Mouse (Mus musculus): ENCODE measurements around the gene Pfas. TPM values are rescaled to one million over a fixed set of nuclear protein-coding genes. Genes with fewer than 3 reads are reported as not detected.
A peak's percentile ranks its signal among the peaks of the same experiment; 100 is the strongest.
"Not testable (repeated sequence)": the region's sequence is repeated elsewhere in the genome, so short reads cannot be mapped to it uniquely, and the experiment has no call there.

Gene Pfas
- polyA plus RNA-seq, 1 experiment from 2014 or later = 70.5 TPM

DNA sequence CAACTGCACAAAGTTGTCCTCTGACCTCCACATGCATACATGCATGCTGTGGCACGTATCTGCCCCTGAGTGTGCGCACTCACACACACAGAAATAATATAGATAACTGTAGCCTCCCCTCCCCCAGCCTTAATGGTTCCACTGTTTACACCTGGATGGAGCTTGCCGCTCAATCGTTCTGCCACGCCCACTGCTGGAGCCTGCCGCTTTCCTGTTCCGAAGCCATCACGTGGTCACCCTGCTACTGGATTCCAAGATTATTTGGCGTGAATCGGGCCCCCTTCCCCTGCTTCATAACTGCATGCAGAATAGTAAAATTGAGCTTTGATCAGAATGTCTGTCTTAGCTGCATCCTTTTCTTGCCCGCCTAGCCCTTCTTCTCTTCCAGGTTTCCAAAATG is 46.1 kb downstream of the Pfas start:
- Histone ChIP-seq H3K27me3 (ENCODE audit: poor library complexity, severe bottlenecking) (peaks cover 15% of the 10 kb centered on the region), H3K4me1 (peaks cover 12% of the 10 kb centered on the region)
- not testable (repeated sequence) for H3K4me3 ChIP-seq; H3K36me3 ChIP-seq (replicated peaks); H3K27ac ChIP-seq; H3K9me3 ChIP-seq; DNase-seq (ENCODE audit: extremely low spot score, low spot score)
- WGBS = 24% methylated on average over 11 of the region's 11 CpGs

- WGBS = 86% methylated on average over 3 of the region's 3 CpGs
Observed at GRCm38 (mm10) chr11:68961596-68961995, 46.7 kb downstream of the Pfas start.

DNA sequence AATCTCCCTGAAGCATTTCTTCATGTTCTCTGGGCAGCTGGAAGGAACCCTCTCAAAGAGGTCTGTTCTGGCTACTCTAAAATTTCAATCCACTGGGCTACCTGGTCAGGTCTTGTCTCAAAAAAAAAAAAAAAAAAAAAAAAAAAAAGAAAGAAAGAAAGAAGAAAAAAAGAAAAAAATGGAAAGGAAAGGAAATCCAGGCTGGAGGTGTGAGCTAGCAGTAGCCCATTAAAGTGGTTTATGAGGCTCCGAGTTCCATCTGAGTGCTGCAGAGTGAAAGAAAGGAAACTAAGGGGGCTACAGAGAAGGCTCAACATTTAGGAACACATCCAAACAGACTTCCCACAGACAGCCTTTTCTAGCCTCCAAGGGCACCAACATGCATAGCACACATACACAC is 50.3 kb downstream of the Pfas start:
- H3K4me3 ChIP-seq = no peak overlapping the region
- H3K36me3 ChIP-seq (replicated peaks) = no peaks in the 10 kb centered on the region
- H3K9me3 ChIP-seq = no peaks in the 10 kb centered on the region
- peaks cover 49% of the 10 kb centered on the region for H3K27me3 ChIP-seq (ENCODE audit: poor library complexity, severe bottlenecking)
- peaks cover 45% of the 10 kb centered on the region for H3K4me1 ChIP-seq
- WGBS = 89% methylated on average over 1 of the region's 1 CpGs
- no peak overlapping the region for H3K27ac ChIP-seq
- no peak for DNase-seq (ENCODE audit: extremely low spot score, low spot score)

More at GRCm38 (mm10) chr11:68961596-68961995, 46.7 kb downstream of the Pfas start:
- peaks cover 12% of the 10 kb centered on the region for H3K4me1 ChIP-seq
- no peaks in the 10 kb centered on the region for H3K9me3 ChIP-seq
- no peak overlapping the region for H3K27ac ChIP-seq
- H3K27me3 ChIP-seq (ENCODE audit: poor library complexity, severe bottlenecking) = peaks cover 15% of the 10 kb centered on the region
- no peaks in the 10 kb centered on the region for H3K36me3 ChIP-seq (replicated peaks)
- no peak overlapping the region for H3K4me3 ChIP-seq
- no peak for DNase-seq (ENCODE audit: extremely low spot score, low spot score)

DNA sequence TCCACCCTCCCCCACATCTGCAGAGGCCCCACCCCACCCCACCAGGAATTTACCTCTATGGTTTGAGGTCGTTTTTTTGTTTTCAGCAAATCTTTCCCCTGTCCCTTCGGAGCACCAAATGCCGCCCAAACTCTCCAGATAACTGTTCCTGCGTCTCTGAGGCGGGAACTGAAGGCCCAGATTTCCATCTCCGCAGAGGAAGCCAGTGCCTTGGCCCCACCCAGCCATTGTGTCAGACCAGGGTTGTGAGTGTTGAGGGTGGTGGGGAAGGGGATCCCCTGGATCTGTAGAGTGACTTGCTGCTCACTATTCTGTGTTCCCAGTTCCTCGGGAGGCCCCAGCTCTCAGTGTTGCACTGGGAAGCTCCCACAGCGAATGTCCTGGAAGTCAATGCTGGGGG is 51.0 kb downstream of the Pfas start, which contains the start of gene Arhgef15:
Gene Arhgef15, minus strand, starts transcription at position 173 of the 400 bp plus-strand sequence.
- no peaks in the 10 kb centered on the region for H3K9me3 ChIP-seq

DNA sequence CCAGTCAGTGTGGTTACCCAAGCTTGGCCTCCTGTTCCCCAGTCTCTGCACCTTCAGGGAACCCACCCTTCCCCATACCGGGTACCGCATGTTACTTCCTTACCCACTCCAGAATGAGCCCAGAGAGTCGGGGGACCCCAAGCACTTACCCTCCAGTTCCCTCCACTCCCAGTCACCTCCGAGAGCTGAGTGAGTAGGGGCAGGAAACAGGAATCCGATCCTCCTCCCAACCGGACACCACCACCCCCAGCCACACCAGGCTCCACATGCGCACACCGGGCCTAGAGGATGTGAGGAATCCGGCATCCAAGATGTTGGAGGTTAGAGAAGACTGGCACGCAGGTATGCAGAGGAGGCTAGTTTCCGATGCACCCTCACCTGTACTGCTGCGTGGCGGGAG is 51.6 kb downstream of the Pfas start:
- 30% methylated on average over 13 of the region's 13 CpGs for WGBS
- peak overlapping the region; percentile 23 for H3K4me3 ChIP-seq
- peaks cover 61% of the 10 kb centered on the region for H3K27me3 ChIP-seq (ENCODE audit: poor library complexity, severe bottlenecking)
- H3K4me1 ChIP-seq = peaks cover 39% of the 10 kb centered on the region
- no peaks in the 10 kb centered on the region for H3K36me3 ChIP-seq (replicated peaks)
- DNase-seq (ENCODE audit: extremely low spot score, low spot score) = no peak
- no peaks in the 10 kb centered on the region for H3K9me3 ChIP-seq
- H3K27ac ChIP-seq = peak overlapping the region; percentile 40

More for the DNA sequence above, 51.0 kb downstream of the Pfas start, which contains the start of gene Arhgef15:
- Histone ChIP-seq H3K4me1 (peaks cover 43% of the 10 kb centered on the region), H3K27ac (peak within 1 kb of the TSS; percentile 40), H3K4me3 (peak within 1 kb of the TSS; percentile 23), H3K36me3 (replicated peaks) (no peaks in the 10 kb centered on the region), H3K27me3 (ENCODE audit: poor library complexity, severe bottlenecking) (peaks cover 55% of the 10 kb centered on the region)
- WGBS = 36% methylated on average over 8 of the region's 8 CpGs
- DNase-seq (ENCODE audit: extremely low spot score, low spot score) = no peak

DNA sequence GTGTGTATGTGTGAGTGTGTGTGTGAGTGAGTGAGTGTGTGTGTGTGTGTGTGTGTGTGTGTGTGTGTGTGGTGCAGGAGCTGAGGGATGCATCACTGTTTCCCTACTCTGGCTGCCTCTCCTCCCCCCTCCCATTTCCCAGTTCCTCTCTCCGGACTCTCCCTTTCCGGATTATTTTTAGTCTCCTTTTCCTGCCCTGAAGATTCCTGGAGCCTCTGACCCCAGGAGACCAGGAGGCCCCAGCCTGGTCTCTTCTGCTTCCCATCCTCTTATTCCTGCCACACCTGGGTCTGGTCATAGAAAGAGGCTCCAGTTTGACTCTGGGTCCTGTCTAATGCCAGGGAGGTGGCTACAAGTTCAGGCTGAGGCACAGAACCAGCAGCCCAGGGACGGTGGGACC is 52.2 kb downstream of the Pfas start:
- H3K4me3 ChIP-seq = peak overlapping the region; percentile 57
- WGBS = 43% methylated on average over 3 of the region's 3 CpGs
- H3K27me3 ChIP-seq (ENCODE audit: poor library complexity, severe bottlenecking) = peaks cover 67% of the 10 kb centered on the region

GRCm38 (mm10) chr11:68955473-68955872 is 52.8 kb downstream of the Pfas start:
- peak overlapping the region; percentile 40; the same call in 1 of the 2 replicates for H3K27ac ChIP-seq
- no peaks in the 10 kb centered on the region for H3K36me3 ChIP-seq (replicated peaks)
- peaks cover 39% of the 10 kb centered on the region for H3K4me1 ChIP-seq
- no peaks in the 10 kb centered on the region for H3K9me3 ChIP-seq
- peak overlapping the region; percentile 57 for H3K4me3 ChIP-seq
- no peak for DNase-seq (ENCODE audit: extremely low spot score, low spot score)
- H3K27me3 ChIP-seq (ENCODE audit: poor library complexity, severe bottlenecking) = peaks cover 70% of the 10 kb centered on the region
- WGBS = 72% methylated on average over 5 of the region's 5 CpGs

More for the DNA sequence above, 52.2 kb downstream of the Pfas start:
- Histone ChIP-seq H3K36me3 (replicated peaks) (no peaks in the 10 kb centered on the region), H3K27ac (0 out of 2 replicates have a peak overlapping the region, but pooled peaks have one; percentile 40), H3K4me1 (peaks cover 39% of the 10 kb centered on the region), H3K9me3 (no peaks in the 10 kb centered on the region)
- no peak for DNase-seq (ENCODE audit: extremely low spot score, low spot score)

- DNase-seq (ENCODE audit: extremely low spot score, low spot score) = no peak
- Histone ChIP-seq H3K27me3 (ENCODE audit: poor library complexity, severe bottlenecking) (peaks cover 74% of the 10 kb centered on the region), H3K27ac (peak overlapping the region; percentile 77), H3K36me3 (replicated peaks) (no peaks in the 10 kb centered on the region), H3K9me3 (no peaks in the 10 kb centered on the region), H3K4me1 (peaks cover 39% of the 10 kb centered on the region), H3K4me3 (peak overlapping the region; percentile 57)
- WGBS = 2% methylated on average over 17 of the region's 17 CpGs
Observed at GRCm38 (mm10) chr11:68954408-68954807, 53.9 kb downstream of the Pfas start.

DNA sequence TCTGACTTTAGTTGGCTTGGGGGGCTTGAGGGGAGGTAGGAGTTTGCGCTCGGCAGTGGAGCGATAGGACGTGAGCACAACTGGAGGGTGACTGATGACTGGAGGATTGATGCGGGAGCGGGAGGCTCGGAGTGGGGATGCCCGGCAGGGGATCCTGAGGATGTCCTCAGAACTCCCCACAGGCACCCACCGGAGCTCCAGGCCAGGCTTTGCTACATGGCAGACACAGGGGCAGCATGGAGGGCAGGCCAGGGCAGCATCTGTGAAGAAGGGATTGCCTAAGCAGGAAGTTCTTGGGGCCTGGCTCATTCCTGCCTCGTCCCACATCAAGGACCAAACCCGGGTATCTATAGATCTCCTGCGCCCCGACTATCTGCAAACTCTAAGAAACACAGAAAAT is 54.4 kb downstream of the Pfas start:
- peaks cover 78% of the 10 kb centered on the region for H3K27me3 ChIP-seq (ENCODE audit: poor library complexity, severe bottlenecking)
- H3K9me3 ChIP-seq = no peaks in the 10 kb centered on the region
- no peaks in the 10 kb centered on the region for H3K36me3 ChIP-seq (replicated peaks)
- peak overlapping the region; percentile 77; the same call in 1 of the 2 replicates for H3K27ac ChIP-seq
- 4% methylated on average over 13 of the region's 13 CpGs for WGBS
- DNase-seq (ENCODE audit: extremely low spot score, low spot score) = no peak
- H3K4me3 ChIP-seq = peak overlapping the region; percentile 57
- peaks cover 39% of the 10 kb centered on the region for H3K4me1 ChIP-seq

DNA sequence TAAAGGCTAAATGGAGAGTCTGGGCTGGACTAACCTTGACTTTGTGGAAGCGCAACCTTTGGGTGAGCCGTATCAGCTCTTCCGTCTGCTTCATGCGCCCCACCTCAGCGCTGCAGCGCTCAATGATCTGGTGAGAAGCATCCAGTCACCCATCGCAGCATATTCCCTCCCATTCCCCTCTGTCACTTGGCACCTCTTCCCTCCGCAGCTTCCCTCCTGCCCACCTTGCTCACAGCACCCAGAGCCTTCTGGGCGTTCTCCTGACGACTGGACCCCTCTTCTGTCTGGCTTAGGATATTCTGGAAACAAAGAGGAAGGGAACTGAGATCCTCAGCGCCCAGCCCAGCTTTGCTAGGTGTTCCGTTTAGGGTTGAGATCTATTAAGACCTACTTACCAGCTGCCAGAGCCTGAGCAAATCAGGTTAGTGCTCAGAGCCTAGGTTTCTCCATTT is 60.7 kb downstream of the Pfas start:
- H3K27ac ChIP-seq = no peak overlapping the region
- DNase-seq (ENCODE audit: extremely low spot score, low spot score) = peak; percentile 23
- H3K4me1 ChIP-seq = peaks cover 12% of the 10 kb centered on the region
- H3K9me3 ChIP-seq = no peaks in the 10 kb centered on the region
- H3K36me3 ChIP-seq (replicated peaks) = no peaks in the 10 kb centered on the region; the same call in 1 of the 2 replicates
- peaks cover 56% of the 10 kb centered on the region for H3K27me3 ChIP-seq (ENCODE audit: poor library complexity, severe bottlenecking)
- WGBS = 7% methylated on average over 12 of the region's 12 CpGs
- peak overlapping the region; percentile 29 for H3K4me3 ChIP-seq

DNA sequence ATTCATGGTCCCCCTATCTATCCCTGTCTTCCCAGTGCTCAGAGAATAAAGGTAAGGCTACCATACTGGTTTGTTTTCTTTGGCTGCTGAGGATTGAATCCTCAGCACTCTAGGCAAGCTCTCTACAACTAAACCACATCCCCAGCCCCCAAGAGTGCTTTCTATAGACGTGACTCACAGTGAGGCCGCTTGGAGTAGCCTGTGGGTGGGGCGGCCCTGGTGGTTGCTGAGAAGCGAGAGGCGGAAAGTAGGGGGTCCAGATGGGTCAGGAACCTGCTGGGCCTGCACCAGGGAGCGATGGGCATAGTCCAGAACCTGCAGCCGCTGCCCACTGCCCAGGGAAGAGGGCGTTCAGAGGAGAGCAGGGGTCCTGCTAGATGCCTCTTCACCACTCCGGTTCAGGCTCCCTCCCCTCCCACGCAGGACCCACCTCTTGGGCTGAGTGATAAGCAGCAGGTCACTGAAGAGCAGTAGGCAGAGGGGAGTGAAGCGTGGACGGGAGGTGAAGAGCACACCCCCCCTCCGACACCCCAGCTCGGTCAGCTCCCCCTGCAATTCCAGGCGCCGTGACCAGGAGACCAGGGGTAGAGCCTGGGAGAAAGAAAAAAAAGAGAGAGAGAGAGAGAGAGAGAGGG is 61.3 kb downstream of the Pfas start:
- H3K9me3 ChIP-seq = no peaks in the 10 kb centered on the region
- peaks cover 12% of the 10 kb centered on the region for H3K4me1 ChIP-seq
- no peak overlapping the region for H3K27ac ChIP-seq
- peaks cover 49% of the 10 kb centered on the region for H3K27me3 ChIP-seq (ENCODE audit: poor library complexity, severe bottlenecking)
- WGBS = 15% methylated on average over 14 of the region's 16 CpGs
- DNase-seq (ENCODE audit: extremely low spot score, low spot score) = no peak
- no peaks in the 10 kb centered on the region; the same call in 1 of the 2 replicates for H3K36me3 ChIP-seq (replicated peaks)
- H3K4me3 ChIP-seq = peak overlapping the region; percentile 29

DNA sequence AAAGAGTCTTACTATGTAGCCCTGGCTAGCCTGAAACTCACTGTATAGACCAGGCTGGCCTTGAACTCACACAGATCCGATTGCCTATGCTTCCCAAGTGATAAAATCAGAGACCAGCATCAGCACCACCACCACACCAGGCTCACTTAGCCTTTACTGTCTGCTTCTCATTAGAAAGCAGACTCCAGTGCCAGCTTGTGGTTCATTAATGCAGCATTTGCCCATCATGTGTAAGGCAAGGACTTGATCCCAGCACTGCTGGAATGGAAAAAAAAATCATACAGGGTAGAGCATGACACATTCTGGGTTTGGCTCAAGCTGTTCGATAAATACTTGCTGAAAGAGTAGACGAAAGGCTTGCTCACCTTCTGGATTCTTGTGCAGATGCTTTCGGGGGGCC is 62.3 kb downstream of the Pfas start:
- Histone ChIP-seq H3K27ac (no peak overlapping the region), H3K36me3 (replicated peaks) (no peaks in the 10 kb centered on the region; the same call in 1 of the 2 replicates), H3K4me3 (no peak overlapping the region), H3K9me3 (no peaks in the 10 kb centered on the region), H3K27me3 (ENCODE audit: poor library complexity, severe bottlenecking) (peaks cover 40% of the 10 kb centered on the region), H3K4me1 (peaks cover 12% of the 10 kb centered on the region)
- WGBS = 95% methylated on average over 4 of the region's 4 CpGs
- no peak for DNase-seq (ENCODE audit: extremely low spot score, low spot score)

- Histone ChIP-seq H3K4me3 (no peak overlapping the region), H3K4me1 (peaks cover 16% of the 10 kb centered on the region), H3K27me3 (ENCODE audit: poor library complexity, severe bottlenecking) (peaks cover 38% of the 10 kb centered on the region), H3K9me3 (no peaks in the 10 kb centered on the region), H3K36me3 (replicated peaks) (no peaks in the 10 kb centered on the region; the same call in 1 of the 2 replicates), H3K27ac (no peak overlapping the region)
- no peak for DNase-seq (ENCODE audit: extremely low spot score, low spot score)
- WGBS = 73% methylated on average over 2 of the region's 2 CpGs
Observed at GRCm38 (mm10) chr11:68945245-68945644, 63.0 kb downstream of the Pfas start.
